Mouse (Mus musculus): Measurements from ENCODE around the gene 9930021J03Rik. TPM values are rescaled to one million over a fixed set of nuclear protein-coding genes. Genes with fewer than 3 reads are reported as not detected.

9930021J03Rik gene
- polyA plus RNA-seq, 1 experiment from 2014 or later = 4.1 TPM

GRCm38 (mm10) chr19:29708461-29708860, 97.3 kb downstream of the 9930021J03Rik start:
- WGBS = 49% methylated on average over 5 of the region's 5 CpGs
- no peaks in the 10 kb centered on the region for H3K9me3 ChIP-seq
- no peaks in the 10 kb centered on the region for H3K36me3 ChIP-seq
- peaks cover 6% of the 10 kb centered on the region; the same call in 1 of the 2 replicates for H3K4me1 ChIP-seq
- peak overlapping the region; percentile 28; the same call in 1 of the 2 replicates for H3K4me3 ChIP-seq
- no peak for ATAC-seq (ENCODE audit: borderline replicate concordance, extremely low read depth, low FRiP score, low TSS enrichment)
- H3K4me2 ChIP-seq = peak overlapping the region; percentile 50
- H3K27ac ChIP-seq = no peak overlapping the region
- peaks cover 24% of the 10 kb centered on the region for H3K27me3 ChIP-seq
- H3K9ac ChIP-seq = no peak overlapping the region

- ATAC-seq (ENCODE audit: borderline replicate concordance, extremely low read depth, low FRiP score, low TSS enrichment) = no peak
- peak overlapping the region; percentile 50 for H3K4me2 ChIP-seq
- H3K36me3 ChIP-seq = no peaks in the 10 kb centered on the region
- peak overlapping the region; percentile 28 for H3K4me3 ChIP-seq
- no peak overlapping the region for H3K27ac ChIP-seq
- H3K4me1 ChIP-seq = peaks cover 6% of the 10 kb centered on the region; the same call in 1 of the 2 replicates
- H3K27me3 ChIP-seq = peaks cover 29% of the 10 kb centered on the region
- no peaks in the 10 kb centered on the region for H3K9me3 ChIP-seq
- 38% methylated on average over 14 of the region's 14 CpGs for WGBS
- no peak overlapping the region for H3K9ac ChIP-seq
Measured at GRCm38 (mm10) chr19:29708003-29708402, 97.8 kb downstream of the 9930021J03Rik start.

GRCm38 (mm10) chr19:29707314-29707898, 98.4 kb downstream of the 9930021J03Rik start:
- H3K4me1 ChIP-seq = peaks cover 6% of the 10 kb centered on the region; the same call in 1 of the 2 replicates
- no peak for ATAC-seq (ENCODE audit: borderline replicate concordance, extremely low read depth, low FRiP score, low TSS enrichment)
- no peak overlapping the region for H3K27ac ChIP-seq
- WGBS = 79% methylated on average over 9 of the region's 9 CpGs
- no peak overlapping the region for H3K9ac ChIP-seq
- no peaks in the 10 kb centered on the region for H3K9me3 ChIP-seq
- peak overlapping the region; percentile 50; the same call in 1 of the 2 replicates for H3K4me2 ChIP-seq
- no peak overlapping the region for H3K4me3 ChIP-seq
- peaks cover 35% of the 10 kb centered on the region for H3K27me3 ChIP-seq
- no peaks in the 10 kb centered on the region for H3K36me3 ChIP-seq

- Histone ChIP-seq H3K27ac (no peak overlapping the region), H3K9ac (no peak overlapping the region), H3K36me3 (no peaks in the 10 kb centered on the region), H3K4me3 (no peak overlapping the region), H3K9me3 (no peaks in the 10 kb centered on the region), H3K27me3 (peaks cover 52% of the 10 kb centered on the region), H3K4me1 (peaks cover 6% of the 10 kb centered on the region; the same call in 1 of the 2 replicates), H3K4me2 (no peak overlapping the region)
- no peak for ATAC-seq (ENCODE audit: borderline replicate concordance, extremely low read depth, low FRiP score, low TSS enrichment)
- WGBS = 92% methylated on average over 13 of the region's 13 CpGs
Measured at GRCm38 (mm10) chr19:29704436-29704835, 101.4 kb downstream of the 9930021J03Rik start.

GRCm38 (mm10) chr19:29701707-29702106, 104.1 kb downstream of the 9930021J03Rik start:
- ATAC-seq (ENCODE audit: borderline replicate concordance, extremely low read depth, low FRiP score, low TSS enrichment) = no peak
- H3K36me3 ChIP-seq = no peaks in the 10 kb centered on the region
- 58% methylated on average over 4 of the region's 4 CpGs for WGBS

GRCm38 (mm10) chr19:29697245-29697874, 108.4 kb downstream of the 9930021J03Rik start, which contains the start of gene Mlana:
Gene Mlana (plus strand): TSS chr19:29697824.
- H3K9ac ChIP-seq = no peak within 1 kb of the TSS
- 35% methylated on average over 3 of the region's 3 CpGs for WGBS
- H3K4me2 ChIP-seq = no peak within 1 kb of the TSS
- H3K4me1 ChIP-seq = 0 out of 2 replicates have a peak, but pooled peaks cover 5% of the 10 kb centered on the region
- peaks cover 35% of the 10 kb centered on the region for H3K27me3 ChIP-seq
- H3K27ac ChIP-seq = no peak within 1 kb of the TSS
- H3K36me3 ChIP-seq = no peaks in the 10 kb centered on the region
- no peak within 1 kb of the TSS for H3K4me3 ChIP-seq
- no peak for ATAC-seq (ENCODE audit: borderline replicate concordance, extremely low read depth, low FRiP score, low TSS enrichment)
- H3K9me3 ChIP-seq = no peaks in the 10 kb centered on the region; the same call in 1 of the 2 replicates

More at GRCm38 (mm10) chr19:29701707-29702106, 104.1 kb downstream of the 9930021J03Rik start:
- Histone ChIP-seq H3K27ac (no peak overlapping the region), H3K4me2 (no peak overlapping the region), H3K9me3 (no peaks in the 10 kb centered on the region), H3K27me3 (peaks cover 44% of the 10 kb centered on the region), H3K4me1 (0 out of 2 replicates have a peak, but pooled peaks cover 5% of the 10 kb centered on the region), H3K4me3 (no peak overlapping the region), H3K9ac (no peak overlapping the region)

- Histone ChIP-seq H3K4me1 (0 out of 2 replicates have a peak, but pooled peaks cover 5% of the 10 kb centered on the region), H3K9me3 (no peaks in the 10 kb centered on the region; the same call in 1 of the 2 replicates), H3K9ac (no peak overlapping the region), H3K4me2 (no peak overlapping the region), H3K27me3 (peaks cover 32% of the 10 kb centered on the region), H3K4me3 (no peak overlapping the region), H3K27ac (no peak overlapping the region), H3K36me3 (no peaks in the 10 kb centered on the region)
- ATAC-seq (ENCODE audit: borderline replicate concordance, extremely low read depth, low FRiP score, low TSS enrichment) = no peak
Measured at GRCm38 (mm10) chr19:29696840-29697239, 108.9 kb downstream of the 9930021J03Rik start.

- peaks cover 32% of the 10 kb centered on the region for H3K27me3 ChIP-seq
- no peak for ATAC-seq (ENCODE audit: borderline replicate concordance, extremely low read depth, low FRiP score, low TSS enrichment)
- WGBS = 97% methylated on average over 4 of the region's 4 CpGs
- H3K4me2 ChIP-seq = no peak overlapping the region
- H3K36me3 ChIP-seq = no peaks in the 10 kb centered on the region
- 0 out of 2 replicates have a peak, but pooled peaks cover 5% of the 10 kb centered on the region for H3K4me1 ChIP-seq
- H3K4me3 ChIP-seq = no peak overlapping the region
- no peak overlapping the region for H3K27ac ChIP-seq
- H3K9ac ChIP-seq = no peak overlapping the region
- no peaks in the 10 kb centered on the region; the same call in 1 of the 2 replicates for H3K9me3 ChIP-seq
Measured at GRCm38 (mm10) chr19:29696309-29696708, 109.5 kb downstream of the 9930021J03Rik start.

GRCm38 (mm10) chr19:29695071-29695470, 110.7 kb downstream of the 9930021J03Rik start:
- Histone ChIP-seq H3K4me1 (0 out of 2 replicates have a peak, but pooled peaks cover 5% of the 10 kb centered on the region), H3K27me3 (peaks cover 24% of the 10 kb centered on the region), H3K27ac (no peak overlapping the region), H3K9ac (no peak overlapping the region), H3K9me3 (no peaks in the 10 kb centered on the region; the same call in 1 of the 2 replicates), H3K4me3 (no peak overlapping the region), H3K36me3 (no peaks in the 10 kb centered on the region), H3K4me2 (no peak overlapping the region)
- 90% methylated on average over 10 of the region's 10 CpGs for WGBS
- ATAC-seq (ENCODE audit: borderline replicate concordance, extremely low read depth, low FRiP score, low TSS enrichment) = no peak

GRCm38 (mm10) chr19:29683844-29684540, 121.8 kb downstream of the 9930021J03Rik start:
- WGBS = 47% methylated on average over 16 of the region's 16 CpGs
- H3K4me3 ChIP-seq = no peak overlapping the region
- peaks cover 45% of the 10 kb centered on the region for H3K27me3 ChIP-seq
- peaks cover 3% of the 10 kb centered on the region; the same call in 1 of the 2 replicates for H3K9me3 ChIP-seq
- peaks cover 3% of the 10 kb centered on the region; the same call in 1 of the 2 replicates for H3K4me1 ChIP-seq
- no peak overlapping the region for H3K9ac ChIP-seq
- H3K27ac ChIP-seq = no peak overlapping the region
- no peak overlapping the region for H3K4me2 ChIP-seq
- ATAC-seq (ENCODE audit: borderline replicate concordance, extremely low read depth, low FRiP score, low TSS enrichment) = no peak
- H3K36me3 ChIP-seq = no peaks in the 10 kb centered on the region

Measured in lung, embryonic 15.5 days (tissue).